Mouse (Mus musculus): ENCODE measurements around the gene Ptafr.

GRCm38 (mm10) chr4:132554221-132554620, 9.6 kb upstream of the Ptafr start:
- TF ChIP-seq POLR2A (IDR thresholded peaks at IDR 0.05; ENCODE audit: borderline replicate concordance, insufficient read depth, low read length): no peak
- no peak for TF ChIP-seq CTCF (IDR thresholded peaks at IDR 0.05; ENCODE audit: borderline replicate concordance, insufficient read depth, low read depth, low read length)

Data from cerebellum, adult 2 months (tissue).